Mouse (Mus musculus) stomach, postnatal 0 days (tissue): ENCODE measurements at regions not wholly inside any gene's neighbourhood (a gene's known extent, or its start where the extent isn't known, plus 50 kb on each side); places are given as distances from the start of the nearest gene placed in this dataset.

Source experiments
- ATAC-seq: fragments of 200-750 bp; cut with Nextera tagmentation; 2 replicates; pipeline ENCODE4 v1.8.0; 2017; ENCODE audit not compliant: low FRiP score, low TSS enrichment
- DNase-seq: peaks from one replicate; pipeline ENCODE4 v3.0.0-alpha.2; 2016; ENCODE audit warnings: low spot score
- H3K27ac ChIP-seq: fragments of 300-500 bp; sonication (generic); replicated peaks from 2 replicates; pipeline ENCODE4 v1.5.1; 2014; ENCODE audit warnings: mild to moderate bottlenecking, control low read depth
- H3K27me3 ChIP-seq: fragments of 300-500 bp; sonication (generic); 2 replicates; pipeline ENCODE4 v1.6.1; 2014; ENCODE audit warnings: low read length; ENCODE audit not compliant: control insufficient read depth, insufficient read depth
- H3K36me3 ChIP-seq: fragments of 300-500 bp; sonication (generic); 2 replicates; pipeline ENCODE4 v1.6.1; 2014; ENCODE audit warnings: low read length, mixed read lengths; ENCODE audit not compliant: control insufficient read depth, insufficient read depth
- H3K4me1 ChIP-seq: fragments of 300-500 bp; sonication (generic); replicated peaks from 2 replicates; pipeline ENCODE4 v1.6.1; 2014; ENCODE audit warnings: antibody characterized with exemption; ENCODE audit not compliant: control insufficient read depth, insufficient read depth
- H3K4me2 ChIP-seq: fragments of 300-500 bp; sonication (generic); replicated peaks from 2 replicates; pipeline ENCODE4 v1.6.1; 2014; ENCODE audit warnings: low read depth, mild to moderate bottlenecking, control low read depth, moderate library complexity
- H3K4me3 ChIP-seq: fragments of 300-500 bp; sonication (generic); 2 replicates; pipeline ENCODE4 v1.5.1; 2014; ENCODE audit warnings: low read depth, low read length, control low read depth
- H3K9ac ChIP-seq: fragments of 300-500 bp; sonication (generic); 2 replicates; pipeline ENCODE4 v1.6.1; 2014; ENCODE audit warnings: mild to moderate bottlenecking, low read length, control low read depth, mixed read lengths
- H3K9me3 ChIP-seq: fragments of 300-500 bp; sonication (generic); 2 replicates; pipeline ENCODE4 v1.6.1; 2016; ENCODE audit warnings: low read length; ENCODE audit not compliant: control insufficient read depth
- CTCF ChIP-seq: IDR thresholded peaks from 2 replicates; pipeline ENCODE4 v1.5.1; 2016; ENCODE audit warnings: antibody characterized with exemption, low read depth, mild to moderate bottlenecking, moderate library complexity
- EP300 ChIP-seq: optimal IDR thresholded peaks from 2 replicates; pipeline ENCODE3; 2016; ENCODE audit warnings: antibody characterized with exemption
- WGBS: fragments of 180-500 bp; shearing (Covaris S2); extraction: QIAGEN DNeasy Blood & Tissue Kit; methylation state at CpG from one replicate; pipeline ENCODE4 v1.1.7; 2014; 5-methylcytosine and 5-hydroxymethylcytosine counted together

DNA sequence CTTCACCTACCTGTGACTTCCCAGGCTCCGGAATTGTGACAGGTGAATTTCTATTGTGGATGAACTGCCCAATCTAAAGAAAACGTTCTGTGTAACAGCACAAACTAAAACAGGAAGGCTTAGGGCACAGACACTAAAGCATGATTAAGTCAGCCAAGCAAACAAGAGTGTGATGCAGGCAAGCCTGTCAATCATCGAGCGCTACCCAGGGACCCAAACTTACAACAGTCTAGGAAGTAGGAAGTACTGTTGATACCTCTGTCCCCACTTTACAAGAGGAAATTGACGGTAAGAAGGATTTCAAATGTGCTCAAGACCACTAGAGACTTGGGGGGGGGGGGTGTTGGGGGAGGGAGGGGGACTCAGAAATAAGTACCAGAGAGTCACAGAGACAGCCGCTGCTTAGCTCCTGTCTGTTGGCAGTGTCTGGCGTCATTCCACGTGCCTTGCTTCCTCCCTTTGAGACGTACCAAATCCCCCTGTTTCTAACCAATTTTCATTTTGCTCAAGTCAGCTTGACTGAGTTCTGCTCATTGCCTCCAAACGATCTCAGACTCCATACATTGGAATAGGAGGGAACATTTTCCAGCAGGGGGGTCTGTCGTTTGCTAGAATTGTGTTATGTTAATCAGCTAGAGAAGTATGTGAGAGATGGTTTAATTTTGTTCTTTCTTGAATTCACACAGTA, 106.7 kb downstream of the Bdh1 start:
- Histone ChIP-seq H3K27me3 (no peaks in the 10 kb centered on the region), H3K4me1 (0 out of 2 replicates have a peak, but pooled peaks cover 2% of the 10 kb centered on the region), H3K27ac (no peak overlapping the region), H3K4me2 (no peak overlapping the region), H3K36me3 (no peaks in the 10 kb centered on the region), H3K9ac (no peak overlapping the region), H3K9me3 (no peaks in the 10 kb centered on the region), H3K4me3 (no peak overlapping the region)
- no peak for TF ChIP-seq CTCF
- TF ChIP-seq EP300: no peak
- ATAC-seq (no peak), DNase-seq (no peak)
- 69% methylated on average over 11 of the region's 11 CpGs for WGBS

GRCm38 (mm10) chr16:31529284-31529958, 107.3 kb downstream of the Bdh1 start:
- Histone ChIP-seq H3K36me3 (no peaks in the 10 kb centered on the region), H3K27ac (no peak overlapping the region), H3K4me3 (no peak overlapping the region), H3K9ac (no peak overlapping the region), H3K27me3 (no peaks in the 10 kb centered on the region), H3K4me2 (no peak overlapping the region), H3K4me1 (0 out of 2 replicates have a peak, but pooled peaks cover 2% of the 10 kb centered on the region), H3K9me3 (no peaks in the 10 kb centered on the region)
- DNase-seq (no peak), ATAC-seq (no peak)
- TF ChIP-seq CTCF (no peak), EP300 (no peak)
- 82% methylated on average over 13 of the region's 13 CpGs for WGBS

DNA sequence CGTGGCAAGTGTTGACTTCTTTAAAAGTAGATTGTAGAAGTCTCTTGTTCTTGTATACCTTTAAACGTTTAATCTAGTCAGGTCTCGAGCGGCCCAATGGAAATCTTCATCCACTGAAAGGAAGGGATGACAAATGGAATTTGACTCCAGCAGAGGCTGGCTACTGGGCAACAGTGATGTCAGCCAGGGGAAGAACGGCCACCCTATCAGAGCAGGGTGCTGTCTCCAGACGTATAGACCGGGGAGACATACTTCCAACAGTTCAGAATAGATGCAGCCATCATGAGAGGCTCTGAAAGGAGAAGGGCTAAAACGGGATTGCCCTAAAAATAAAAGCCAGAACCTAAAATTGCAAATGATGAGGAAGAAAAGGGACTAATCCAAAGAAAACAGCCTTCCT, 108.0 kb downstream of the Bdh1 start:
- H3K9ac ChIP-seq: no peak overlapping the region
- no peak for DNase-seq
- no peaks in the 10 kb centered on the region for H3K9me3 ChIP-seq
- no peaks in the 10 kb centered on the region for H3K27me3 ChIP-seq
- H3K4me2 ChIP-seq: no peak overlapping the region
- no peak overlapping the region for H3K27ac ChIP-seq
- peaks cover 2% of the 10 kb centered on the region; the same call in 1 of the 2 replicates for H3K4me1 ChIP-seq
- ATAC-seq: no peak
- no peak overlapping the region for H3K4me3 ChIP-seq
- WGBS: 79% methylated on average over 8 of the region's 8 CpGs
- H3K36me3 ChIP-seq: no peaks in the 10 kb centered on the region
- TF ChIP-seq EP300 (no peak), CTCF (no peak)

DNA sequence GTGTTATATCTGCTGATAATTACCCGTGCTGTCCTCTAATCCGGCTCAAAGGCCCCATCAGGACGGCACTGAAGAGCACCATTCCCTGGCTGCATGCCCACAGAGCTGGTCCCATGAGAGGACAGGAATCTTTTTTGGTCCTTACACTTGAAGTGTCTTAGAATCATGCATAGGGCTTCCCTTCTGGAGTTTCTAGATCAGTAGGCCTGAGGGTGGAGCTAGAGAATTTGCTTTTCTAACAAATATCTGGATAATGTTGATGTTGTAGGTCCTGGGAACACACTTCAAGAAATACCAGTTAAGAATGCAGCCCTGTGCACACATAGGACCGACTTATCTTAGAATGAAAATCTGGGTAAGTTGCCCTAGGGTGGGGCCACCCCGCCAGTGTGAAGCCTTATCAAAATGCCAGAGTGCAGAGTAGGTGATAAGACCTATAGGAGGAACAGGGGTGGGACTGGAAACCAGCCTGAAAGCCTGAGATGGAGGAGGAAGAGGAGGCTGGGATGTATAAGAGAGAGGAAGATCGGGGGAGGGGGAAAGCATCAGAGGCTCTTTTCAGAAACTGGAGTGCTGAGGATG, 111.2 kb downstream of the Bdh1 start:
- ATAC-seq: peak; percentile 81
- peak; percentile 48 for TF ChIP-seq CTCF
- TF ChIP-seq EP300: no peak
- Histone ChIP-seq H3K4me1 (peaks cover 2% of the 10 kb centered on the region; the same call in 1 of the 2 replicates), H3K36me3 (no peaks in the 10 kb centered on the region), H3K4me3 (no peak overlapping the region), H3K9ac (no peak overlapping the region), H3K9me3 (no peaks in the 10 kb centered on the region), H3K4me2 (no peak overlapping the region), H3K27me3 (no peaks in the 10 kb centered on the region), H3K27ac (no peak overlapping the region)
- 52% methylated on average over 6 of the region's 6 CpGs for WGBS
- peak; percentile 62 for DNase-seq

DNA sequence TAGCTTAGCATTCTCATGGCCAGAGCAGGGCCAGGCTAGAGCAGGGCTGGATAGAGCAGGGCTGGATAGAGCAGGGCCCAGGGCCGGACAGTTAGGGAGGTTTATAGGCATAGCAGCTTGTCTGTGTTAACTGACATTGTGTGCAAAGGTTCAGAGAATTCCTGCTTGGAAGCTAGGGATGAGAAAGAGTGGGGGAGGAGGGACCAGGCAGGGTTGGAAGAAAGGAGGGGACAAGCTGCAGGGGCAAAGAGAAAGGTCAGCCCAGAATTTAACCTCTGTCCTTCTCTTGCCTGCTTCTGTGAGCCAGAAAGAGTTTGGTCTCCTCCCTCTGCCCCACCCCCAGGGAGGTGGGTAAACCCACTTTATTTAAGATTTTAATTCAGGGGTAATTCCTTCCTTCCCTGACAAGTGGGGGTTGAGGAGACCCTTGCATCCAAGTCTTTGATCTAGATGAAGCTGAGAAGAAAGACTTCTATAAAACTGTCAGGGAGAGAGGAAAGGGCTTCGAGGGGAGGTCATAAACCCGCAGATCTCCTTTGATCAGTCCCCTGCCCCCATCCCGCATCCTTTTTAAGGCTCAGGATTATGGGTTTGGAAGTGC, 112.9 kb downstream of the Bdh1 start:
- Histone ChIP-seq H3K27ac (no peak overlapping the region), H3K27me3 (no peaks in the 10 kb centered on the region), H3K4me1 (peaks cover 2% of the 10 kb centered on the region; the same call in 1 of the 2 replicates), H3K9ac (no peak overlapping the region), H3K4me2 (no peak overlapping the region), H3K36me3 (no peaks in the 10 kb centered on the region), H3K9me3 (no peaks in the 10 kb centered on the region), H3K4me3 (no peak overlapping the region)
- no peak for ATAC-seq
- TF ChIP-seq CTCF (no peak), EP300 (no peak)
- DNase-seq: no peak
- 36% methylated on average over 4 of the region's 4 CpGs for WGBS
